Mouse (Mus musculus) kidney, postnatal 10 days (tissue): ENCODE measurements at regions not wholly inside any gene's neighbourhood (a gene's known extent, or its start where the extent isn't known, plus 50 kb on each side); places are given as distances from the start of the nearest gene placed in this dataset.

Source experiments
- DNase-seq: peaks from one replicate; pipeline ENCODE4 v3.0.0; 2021; ENCODE audit warnings: mixed read lengths

DNA sequence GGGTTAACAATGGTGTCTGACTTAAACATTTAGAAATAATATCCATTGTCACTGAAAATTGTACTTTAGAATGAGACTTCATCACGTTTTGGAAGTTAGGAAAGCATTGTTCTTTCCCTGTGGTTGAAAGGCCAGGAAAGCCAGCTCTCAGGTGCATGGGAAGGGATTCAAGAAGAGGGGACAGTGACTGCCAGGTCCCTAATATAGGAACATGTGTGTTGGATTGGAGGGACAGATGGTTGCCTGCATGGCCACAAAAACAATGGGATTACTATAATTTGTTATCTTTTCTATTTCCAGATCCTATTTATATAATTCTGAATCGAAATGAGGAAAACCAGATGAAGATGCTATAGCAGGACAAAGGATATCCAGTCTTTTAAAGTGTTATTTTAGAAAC, 184.2 kb upstream of the Nr2f1 start:
- no peak for DNase-seq

GRCm38 (mm10) chr13:78361236-78361635, 161.7 kb upstream of the Nr2f1 start:
- no peak for DNase-seq

- DNase-seq: no peak
Measured at GRCm38 (mm10) chr13:78348830-78349229, 149.3 kb upstream of the Nr2f1 start.

DNA sequence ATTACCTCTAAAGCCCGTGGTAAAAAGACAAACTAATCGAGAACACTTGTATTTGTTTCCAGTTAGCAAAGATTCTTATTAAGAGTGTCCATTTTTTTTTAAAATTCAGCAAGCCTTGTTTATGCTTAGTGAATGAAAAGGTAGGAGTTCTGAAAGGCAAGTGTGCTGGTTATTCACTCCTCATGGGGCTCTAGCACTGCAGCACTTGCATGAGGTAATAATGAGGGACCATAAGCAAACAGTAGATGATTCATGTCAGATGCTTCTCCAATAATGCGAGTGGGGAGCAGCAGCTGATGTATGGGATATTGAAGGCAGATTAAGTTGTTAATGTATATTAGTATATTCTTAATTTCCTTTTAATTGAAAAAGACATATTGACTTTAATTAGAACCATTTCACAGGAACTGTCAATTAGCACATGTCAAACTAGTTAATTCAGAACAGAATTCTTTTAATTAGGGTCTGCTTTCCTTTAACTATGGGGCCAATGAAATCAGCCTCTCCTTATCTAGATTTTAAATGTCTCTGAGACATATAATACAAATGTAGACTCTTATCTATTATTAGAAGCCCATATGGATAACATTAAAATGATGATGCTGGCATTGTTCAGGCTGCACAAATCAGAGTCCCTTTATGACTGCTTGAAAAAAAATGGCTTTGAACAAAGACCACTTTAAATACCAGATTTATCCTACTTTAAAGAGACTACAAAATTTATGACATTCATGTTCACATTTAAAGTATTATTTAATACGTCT, 125.1 kb upstream of the Nr2f1 start:
- no peak for DNase-seq

GRCm38 (mm10) chr13:78323183-78323582, 123.6 kb upstream of the Nr2f1 start:
- no peak for DNase-seq

DNA sequence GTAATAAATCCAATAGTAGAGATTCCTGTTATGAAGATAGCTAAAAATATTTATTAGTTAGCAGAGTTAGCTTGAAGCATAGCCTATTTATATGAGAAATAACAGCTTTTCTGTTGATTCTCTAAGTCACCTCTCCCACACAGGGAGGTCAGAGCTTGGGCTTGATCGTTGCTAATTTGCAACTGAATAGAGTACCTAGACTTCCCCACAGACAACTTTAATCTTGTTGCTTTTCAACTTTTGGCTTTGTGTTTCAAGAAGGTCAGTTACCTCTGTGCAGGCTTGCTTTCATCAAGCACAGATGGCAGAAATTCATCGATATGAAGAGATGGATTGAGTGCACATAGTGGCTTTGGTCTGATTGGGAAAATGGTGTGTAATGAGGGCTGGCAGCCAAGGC, 118.9 kb upstream of the Nr2f1 start:
- DNase-seq: no peak

DNA sequence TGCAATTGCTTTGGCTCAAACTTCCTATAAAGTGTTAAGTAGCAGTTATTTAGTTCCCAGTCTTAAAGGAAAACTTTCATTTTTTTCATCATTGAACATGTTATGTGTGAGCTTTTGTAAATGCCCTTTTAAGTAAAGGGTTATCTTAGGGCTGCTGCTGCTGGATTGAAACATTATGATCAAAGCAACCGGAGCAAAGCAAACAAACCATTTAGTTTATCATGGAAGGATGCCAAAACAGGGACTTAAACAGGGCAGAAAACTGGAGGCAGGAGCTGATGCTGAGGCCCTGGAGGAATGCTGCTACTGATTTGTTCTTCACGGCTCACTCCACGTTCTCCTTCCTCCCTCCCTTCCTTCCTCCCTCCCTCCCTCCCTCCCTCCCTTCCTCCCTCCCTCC, 111.3 kb upstream of the Nr2f1 start:
- no peak for DNase-seq
